Mouse (Mus musculus) olfactory bulb, adult 2 months (tissue): ENCODE data around the gene Sema4b. TPM values are rescaled to one million over a fixed set of nuclear protein-coding genes. Genes with fewer than 3 reads are reported as not detected.

Experiments used
- H3K27ac ChIP-seq: fragments of 200-500 bp; 2 replicates; pipeline ENCODE4 v1.5.1; 2012; ENCODE audit warnings: low read depth, low read length; ENCODE audit not compliant: insufficient read depth
- H3K4me1 ChIP-seq: fragments of 200-500 bp; 2 replicates; pipeline ENCODE4 v1.6.1; 2012; ENCODE audit warnings: low read length; ENCODE audit not compliant: control insufficient read depth, insufficient read depth
- H3K4me3 ChIP-seq: fragments of 200-500 bp; 2 replicates; pipeline ENCODE4 v1.5.1; 2012; ENCODE audit warnings: mild to moderate bottlenecking, low read depth, low read length, moderate library complexity; ENCODE audit not compliant: insufficient read depth
- CTCF ChIP-seq: fragments of 200-500 bp; IDR thresholded peaks from 2 replicates; pipeline ENCODE4 v1.5.1; 2012; ENCODE audit warnings: low read depth, mild to moderate bottlenecking, low read length, moderate library complexity; ENCODE audit not compliant: insufficient read depth
- POLR2A ChIP-seq: fragments of 200-500 bp; IDR thresholded peaks from 2 replicates; pipeline ENCODE4 v1.6.1; 2012; ENCODE audit warnings: mild to moderate bottlenecking, low read depth, low read length, moderate library complexity; ENCODE audit not compliant: insufficient read depth
- WGBS: fragments of 180-500 bp; shearing (Covaris S2); methylation state at CpG from one replicate; pipeline ENCODE4 v1.1.7; 2018; 5-methylcytosine and 5-hydroxymethylcytosine counted together
- polyA plus RNA-seq: library from polyadenylated mRNA; stranded (reverse); fragments of >200 nt; gene quantifications from 2 replicates; pipeline ENCODE4 v1.2.4, GENCODE M21; 2012; ENCODE audit warnings: low replicate concordance; ENCODE audit not compliant: missing spikeins, insufficient read depth, insufficient read length

Gene Sema4b
- polyA plus RNA-seq, 1 experiment: not detected

GRCm38 (mm10) chr7:80200588-80200945 is 13.9 kb downstream of the Sema4b start:
- WGBS: 81% methylated on average over 6 of the region's 6 CpGs
- no peak overlapping the region for H3K4me3 ChIP-seq
- H3K4me1 ChIP-seq: peaks cover 50% of the 10 kb centered on the region
- no peak overlapping the region for H3K27ac ChIP-seq
- TF ChIP-seq POLR2A (no peak), CTCF (no peak)

DNA sequence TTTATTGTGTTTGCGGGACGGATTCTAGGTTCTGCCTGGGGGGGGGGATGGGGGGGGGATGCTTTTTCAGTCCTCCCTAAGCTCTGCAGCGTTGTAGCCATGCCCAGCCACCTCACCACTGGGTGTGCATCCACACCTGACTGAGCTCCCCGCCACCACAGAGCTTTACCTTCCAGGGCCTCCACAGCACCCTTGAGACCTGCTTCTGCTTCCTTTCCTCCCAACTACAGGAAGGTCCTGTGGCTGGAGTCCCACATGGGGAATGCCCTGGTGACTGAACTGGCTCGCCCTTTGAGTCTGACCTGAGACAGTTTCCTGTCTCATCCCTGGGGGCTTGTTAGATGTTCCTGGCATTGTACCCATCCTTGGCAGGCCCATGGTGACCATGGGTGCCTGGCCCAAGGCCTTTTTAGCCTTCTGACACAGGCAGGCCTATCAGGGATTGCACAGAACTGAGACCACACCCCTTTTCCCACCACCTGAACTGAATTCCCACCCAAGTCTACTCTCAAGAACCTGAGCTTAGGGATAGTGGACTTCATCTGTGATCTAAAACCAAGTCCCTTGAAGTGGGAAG is 14.4 kb downstream of the Sema4b start:
- Histone ChIP-seq H3K4me1 (peaks cover 54% of the 10 kb centered on the region), H3K4me3 (no peak overlapping the region), H3K27ac (no peak overlapping the region)
- WGBS: 71% methylated on average over 5 of the region's 5 CpGs
- no peak for TF ChIP-seq POLR2A

GRCm38 (mm10) chr7:80201888-80202540 is 15.4 kb downstream of the Sema4b start:
- no peak overlapping the region for H3K27ac ChIP-seq
- H3K4me3 ChIP-seq: no peak overlapping the region
- no peak for TF ChIP-seq CTCF
- no peak for TF ChIP-seq POLR2A
- WGBS: 53% methylated on average over 15 of the region's 15 CpGs
- H3K4me1 ChIP-seq: peaks cover 61% of the 10 kb centered on the region

DNA sequence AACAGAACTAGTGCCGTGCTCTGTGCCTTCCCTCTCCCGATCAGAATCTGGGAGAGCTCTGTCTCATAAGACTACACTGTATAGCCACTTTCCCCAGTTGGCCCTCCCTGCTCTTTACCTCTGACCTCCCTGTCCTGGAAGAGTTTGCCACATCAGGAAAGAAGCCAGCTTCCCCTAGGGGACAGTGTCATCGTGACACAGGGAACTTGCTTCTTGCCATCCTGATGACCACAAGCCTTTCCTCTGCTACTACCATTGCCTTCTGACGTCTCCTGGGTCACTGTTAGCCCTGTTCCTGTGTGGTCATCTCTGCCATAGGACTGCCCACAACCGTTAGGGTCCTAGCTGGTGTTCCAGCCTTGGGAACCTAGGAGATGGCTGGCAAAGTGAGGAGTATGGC is 16.3 kb downstream of the Sema4b start:
- Histone ChIP-seq H3K4me3 (no peak overlapping the region), H3K4me1 (peaks cover 64% of the 10 kb centered on the region), H3K27ac (no peak overlapping the region)
- TF ChIP-seq POLR2A: no peak
- TF ChIP-seq CTCF: no peak
- 74% methylated on average over 5 of the region's 5 CpGs for WGBS

DNA sequence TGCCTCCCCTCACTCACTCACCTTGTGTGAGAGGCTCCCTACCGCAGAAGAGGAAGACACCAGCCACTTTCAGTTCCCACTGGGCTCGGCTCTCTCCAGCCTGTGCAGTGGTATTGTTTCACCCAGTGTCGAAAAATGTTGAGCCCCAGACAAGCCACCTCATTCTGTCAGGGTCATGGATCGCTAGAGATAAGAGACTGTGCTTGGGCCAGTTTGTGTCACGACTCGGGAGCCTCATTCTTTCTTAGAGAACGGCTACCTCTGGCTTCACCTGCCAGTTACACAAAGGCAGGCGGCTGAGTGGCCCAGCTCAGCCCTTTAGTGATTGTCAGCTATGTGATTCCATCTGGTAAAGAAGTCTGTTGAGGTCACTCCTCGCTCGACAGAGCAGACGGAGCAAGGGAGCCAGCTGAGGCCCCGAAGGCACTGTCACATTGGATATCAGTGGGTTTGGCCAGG is 17.0 kb downstream of the Sema4b start:
- Histone ChIP-seq H3K27ac (no peak overlapping the region), H3K4me3 (no peak overlapping the region), H3K4me1 (peaks cover 69% of the 10 kb centered on the region)
- TF ChIP-seq POLR2A (no peak), CTCF (no peak)
- WGBS: 68% methylated on average over 12 of the region's 12 CpGs

DNA sequence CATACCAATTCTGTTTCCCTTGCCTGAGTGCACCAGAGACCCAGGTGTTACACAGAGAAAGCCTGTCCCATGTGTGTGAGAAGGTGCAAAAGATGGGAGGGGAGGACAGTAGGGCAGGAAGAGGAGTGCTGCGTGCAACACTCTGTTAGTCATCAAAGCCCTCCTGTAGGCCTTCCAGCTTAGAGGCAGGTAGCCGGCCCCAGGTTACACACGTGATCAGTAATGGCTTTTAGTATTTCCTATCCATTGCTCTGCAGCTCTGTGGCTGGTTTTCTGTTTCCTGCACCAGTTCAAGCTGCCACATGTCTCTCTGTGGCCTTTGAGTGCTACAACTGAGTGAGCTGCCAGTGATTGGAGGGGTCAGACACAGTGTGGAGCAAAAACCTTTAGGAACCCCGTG is 17.7 kb downstream of the Sema4b start:
- 86% methylated on average over 4 of the region's 4 CpGs for WGBS
- Histone ChIP-seq H3K27ac (no peak overlapping the region), H3K4me3 (no peak overlapping the region), H3K4me1 (peaks cover 69% of the 10 kb centered on the region)
- TF ChIP-seq POLR2A (no peak), CTCF (no peak)

GRCm38 (mm10) chr7:80204961-80205360 is 18.3 kb downstream of the Sema4b start:
- TF ChIP-seq CTCF (no peak), POLR2A (no peak)
- no peak overlapping the region for H3K4me3 ChIP-seq
- H3K4me1 ChIP-seq: peaks cover 69% of the 10 kb centered on the region
- H3K27ac ChIP-seq: no peak overlapping the region
- 76% methylated on average over 7 of the region's 7 CpGs for WGBS

DNA sequence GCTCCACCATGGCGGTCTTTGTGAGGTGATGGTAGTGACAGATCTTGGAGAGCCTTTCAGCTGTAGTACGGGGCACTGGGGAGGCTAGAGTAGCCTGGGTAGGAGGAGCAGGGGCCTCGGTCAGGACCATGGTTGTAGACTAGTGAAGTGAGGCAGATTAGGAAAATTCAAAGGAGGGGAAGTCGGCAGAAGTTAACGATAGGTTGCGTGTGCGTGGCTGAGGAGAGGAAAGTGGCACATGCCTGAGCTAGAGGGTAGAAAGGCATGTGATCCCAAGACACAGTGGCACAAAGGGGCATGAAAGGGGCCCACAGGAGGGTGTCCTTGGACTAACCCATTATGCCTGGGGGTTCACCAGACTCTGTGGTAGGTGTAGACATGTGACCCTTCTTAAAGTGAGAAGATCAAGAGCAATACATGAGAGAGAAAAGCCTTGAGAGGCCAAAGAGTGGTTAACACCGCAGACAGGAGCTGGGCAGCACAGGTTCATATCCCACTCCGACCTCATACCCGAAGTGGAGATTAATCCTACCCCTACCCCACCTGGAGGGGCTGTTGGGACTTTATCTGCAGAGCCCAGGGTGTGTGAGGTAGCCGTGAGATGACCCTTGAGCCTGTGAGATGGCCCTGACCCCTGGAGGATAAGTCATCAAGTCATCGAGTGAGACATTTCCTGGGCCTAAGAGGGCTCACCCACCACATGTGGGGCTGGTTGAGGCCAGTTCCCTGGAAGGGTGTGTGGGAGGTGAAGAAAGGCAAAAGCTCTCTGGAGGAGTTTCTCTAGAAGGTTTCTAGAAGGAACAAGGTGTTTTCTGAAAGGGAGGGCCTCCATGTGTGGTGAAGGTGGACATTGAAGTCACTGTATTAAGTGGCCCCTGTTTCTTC is 19.3 kb downstream of the Sema4b start:
- peaks cover 61% of the 10 kb centered on the region for H3K4me1 ChIP-seq
- WGBS: 78% methylated on average over 12 of the region's 12 CpGs
- H3K4me3 ChIP-seq: no peak overlapping the region

GRCm38 (mm10) chr7:80207314-80207731 is 20.7 kb downstream of the Sema4b start:
- no peak for TF ChIP-seq CTCF
- no peak for TF ChIP-seq POLR2A
- H3K4me1 ChIP-seq: peaks cover 54% of the 10 kb centered on the region
- H3K27ac ChIP-seq: no peak overlapping the region
- no peak overlapping the region for H3K4me3 ChIP-seq
- WGBS: 56% methylated on average over 3 of the region's 3 CpGs

More for the DNA sequence above, 19.3 kb downstream of the Sema4b start:
- H3K27ac ChIP-seq: no peak overlapping the region
- no peak for TF ChIP-seq CTCF
